In the genomic region with DNA sequence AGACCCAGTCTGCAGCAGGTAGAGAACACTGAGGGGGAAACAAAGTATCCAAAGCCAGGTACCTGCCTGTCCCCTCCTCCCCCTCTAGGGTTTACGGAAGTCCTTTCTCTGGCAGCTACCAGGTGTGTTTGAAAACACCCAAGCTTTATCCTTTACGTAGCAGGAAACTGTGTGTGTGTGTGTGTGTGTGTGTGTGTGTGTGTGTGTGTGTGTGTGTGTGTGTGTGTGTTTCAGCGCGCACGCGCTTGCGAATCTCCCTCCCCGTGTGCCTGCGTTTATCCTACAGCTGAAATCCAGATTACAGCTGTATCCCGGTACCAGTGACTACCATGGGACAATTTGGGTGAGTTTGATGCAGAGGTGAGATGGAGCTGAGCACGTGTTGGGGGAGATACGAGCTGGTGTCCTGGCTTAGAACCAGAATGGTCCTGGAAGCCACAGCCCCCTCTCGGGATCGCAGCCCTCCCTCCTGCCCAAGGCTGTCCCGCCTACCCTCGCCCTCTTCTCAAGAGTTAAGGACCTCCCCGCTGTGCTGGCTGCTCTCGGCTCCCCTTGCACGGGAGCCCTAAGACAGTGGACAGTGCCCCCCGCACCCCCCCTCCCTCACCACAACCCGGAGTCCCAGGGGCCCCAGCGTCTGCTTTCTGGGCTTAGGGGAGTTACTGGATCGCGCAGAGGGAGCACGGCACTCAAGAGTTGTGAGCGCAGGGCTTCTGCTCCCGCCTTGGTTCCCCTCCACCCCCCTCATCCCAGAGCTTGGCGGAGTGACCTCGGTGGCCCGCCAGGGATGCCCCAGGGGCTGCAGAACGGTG, we compare ENCODE assay signal across 8 mouse cellular contexts.
DNase-seq lines count a peak whose midpoint lies in the region; ATAC-seq lines count a peak whose summit lies in the region.

No protein-coding gene starts in this region.

- peaks cover 43% of the 10 kb centered on the region for H3K4me1 ChIP-seq in heart, embryonic 13.5 days

- peak; percentile 16; the same call in 1 of the 2 replicates for ATAC-seq in heart, embryonic 13.5 days (ENCODE audit: extremely low read depth, insufficient number of reproducible peaks, low FRiP score, low TSS enrichment)
- peak; percentile 18 to 26; a peak in 2 of 4 replicates for ATAC-seq in hematopoietic stem cell, adult 5-6 weeks (replicated peaks in 1 of 2; ENCODE audit: insufficient read depth in 1 of 2, low FRiP score in 2 of 2, low TSS enrichment in 1 of 2, low read depth in 1 of 2, poor library complexity in 2 of 2, severe bottlenecking in 2 of 2)

- H3K9me3 ChIP-seq in heart, embryonic 13.5 days = no peaks in the 10 kb centered on the region

- H3K27ac ChIP-seq in heart, embryonic 13.5 days (replicated peaks) = no peak overlapping the region

- H3K36me3 ChIP-seq in heart, embryonic 13.5 days = no peaks in the 10 kb centered on the region

- peak overlapping the region; percentile 76 for H3K9ac ChIP-seq in heart, embryonic 13.5 days

- no peak for DNase-seq in heart, adult 8-10 months (ENCODE audit: low spot score)
- peak; percentile 45 for DNase-seq in Muller cell, postnatal 12 days (ENCODE audit: inconsistent ontology term)
- peak; percentile 44 for DNase-seq in lung, postnatal 10 days
- peak; percentile 50 for DNase-seq in testis, postnatal 14 days (ENCODE audit: low spot score)
- no peak for DNase-seq in right cerebral cortex, adult 18-20 months
- DNase-seq in left cerebral cortex, postnatal 25 days (ENCODE audit: low spot score in 2 of 2) = no peak

- peak overlapping the region; percentile 80 for H3K4me2 ChIP-seq in heart, embryonic 13.5 days

- peak overlapping the region; percentile 52 for H3K4me3 ChIP-seq in heart, embryonic 13.5 days

- intact Hi-C loops in left cerebral cortex, postnatal 25 days (cut with DNase I) = no loop called here

- 1% methylated on average over 25 of the region's 31 CpGs for WGBS in heart, embryonic 13.5 days

- H3K27me3 ChIP-seq in heart, embryonic 13.5 days (replicated peaks) = peaks cover 28% of the 10 kb centered on the region

Comparison
In these comparisons a context has a peak if more than half of its experiments do, and no peak if none do; other contexts are left out.
1. DNase-seq: peak in Muller cell, postnatal 12 days (single experiment), lung, postnatal 10 days (single experiment) and testis, postnatal 14 days (single experiment); none in heart, adult 8-10 months (single experiment), right cerebral cortex, adult 18-20 months (single experiment) and left cerebral cortex, postnatal 25 days (0 of 2).